13 mouse cellular contexts compared by ENCODE assay signal in the genomic region with DNA sequence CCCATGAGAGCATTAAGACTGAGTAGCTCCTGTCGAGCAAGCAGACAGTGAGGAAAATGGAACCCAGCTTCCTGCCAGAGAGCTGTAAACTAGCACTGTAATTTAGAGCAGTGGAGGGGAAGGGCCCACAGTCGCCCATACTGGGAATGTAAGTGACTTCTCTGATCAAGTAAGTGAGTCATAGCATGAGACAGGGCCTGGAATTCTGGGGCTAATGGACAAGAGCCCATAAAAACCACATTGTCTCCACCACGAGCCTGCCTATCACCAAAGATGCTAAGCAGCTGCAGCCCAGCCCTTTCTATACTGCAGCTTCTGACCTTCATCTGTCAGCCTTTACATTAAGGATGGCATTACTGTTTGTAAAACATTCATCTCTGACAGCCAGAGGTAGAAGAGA.
"Had no signal": no experiment of that assay in that cellular context is flagged by ENCODE, and none has a peak within 500 bp of the region (broad histone marks: within the 10 kb centered on the region; RNA-seq: fewer than 3 reads in every experiment).

No protein-coding gene starts in this region.

- H3K9me3 ChIP-seq: limb, embryonic 10.5 days; midbrain, embryonic 10.5 days; midbrain, embryonic 15.5 days had no signal

- DNase-seq: kidney, adult 11 months; kidney, adult 9 months; kidney, postnatal 36 days; lung, embryonic 14.5 days; lung, postnatal 10 days; lung, postnatal 4 days; right cerebral cortex, postnatal 25 days had no signal

- H3K9ac ChIP-seq: lung, embryonic 14.5 days; midbrain, embryonic 15.5 days had no signal

- H3K4me1 ChIP-seq: limb, embryonic 10.5 days; midbrain, embryonic 15.5 days had no signal

- H3K27ac ChIP-seq: kidney, postnatal 0 days; limb, embryonic 10.5 days; midbrain, embryonic 10.5 days; midbrain, embryonic 15.5 days; stomach, postnatal 0 days had no signal

- ATAC-seq: midbrain, embryonic 15.5 days had no signal

- H3K4me3 ChIP-seq: limb, embryonic 10.5 days; midbrain, embryonic 10.5 days; midbrain, embryonic 15.5 days had no signal

- H3K4me2 ChIP-seq: liver, embryonic 11.5 days; lung, embryonic 14.5 days; midbrain, embryonic 15.5 days had no signal

- H3K27me3 ChIP-seq: midbrain, embryonic 15.5 days had no signal
